Mouse (Mus musculus) ES-CJ7 (cell line): ENCODE measurements at regions not wholly inside any gene's neighbourhood (a gene's known extent, or its start where the extent isn't known, plus 50 kb on each side); places are given as distances from the start of the nearest gene placed in this dataset.
"Not testable (repeated sequence)": the region's sequence is repeated elsewhere in the genome, so short reads cannot be mapped to it uniquely, and the experiment has no call there.

ENCODE experiments used
- DNase-seq: peaks from one replicate; pipeline ENCODE4 v3.0.0; 2011; ENCODE audit warnings: low read depth, low spot score

GRCm38 (mm10) chr17:13432256-13432655 lies 77.9 kb downstream of the Tcp10c start:
- DNase-seq: not testable (repeated sequence)

GRCm38 (mm10) chr17:13434146-13434545 lies 79.8 kb downstream of the Tcp10c start:
- DNase-seq: not testable (repeated sequence)

- not testable (repeated sequence) for DNase-seq
These were observed 84.4 kb downstream of the Tcp10c start for GRCm38 (mm10) chr17:13438790-13439189.

- not testable (repeated sequence) for DNase-seq
These were observed 86.5 kb downstream of the Tcp10c start for GRCm38 (mm10) chr17:13440708-13441530.

- not testable (repeated sequence) for DNase-seq
These were observed 87.9 kb downstream of the Tcp10c start for GRCm38 (mm10) chr17:13442229-13442628.

- DNase-seq: not testable (repeated sequence)
These were observed 102.7 kb downstream of the Tcp10c start for GRCm38 (mm10) chr17:13456869-13457600.

GRCm38 (mm10) chr17:13457942-13458341 lies 103.6 kb downstream of the Tcp10c start:
- not testable (repeated sequence) for DNase-seq

GRCm38 (mm10) chr17:13458814-13459213 lies 104.4 kb downstream of the Tcp10c start:
- DNase-seq: not testable (repeated sequence)

- not testable (repeated sequence) for DNase-seq
These were observed 108.3 kb downstream of the Tcp10c start for GRCm38 (mm10) chr17:13462663-13463062.

- not testable (repeated sequence) for DNase-seq
These were observed 111.5 kb downstream of the Tcp10c start for GRCm38 (mm10) chr17:13465822-13466221.

- not testable (repeated sequence) for DNase-seq
These were observed 115.6 kb downstream of the Tcp10c start for GRCm38 (mm10) chr17:13469867-13470380.

GRCm38 (mm10) chr17:13472460-13473062 lies 118.2 kb downstream of the Tcp10c start:
- peak; percentile 86 for DNase-seq

- DNase-seq: no peak
These were observed 120.1 kb downstream of the Tcp10c start for GRCm38 (mm10) chr17:13474310-13475094.

- DNase-seq: no peak
These were observed 124.6 kb downstream of the Tcp10c start for GRCm38 (mm10) chr17:13478866-13479571.

GRCm38 (mm10) chr17:13479572-13480063 lies 125.2 kb downstream of the Tcp10c start:
- DNase-seq: no peak

- DNase-seq: no peak
These were observed 127.2 kb downstream of the Tcp10c start for GRCm38 (mm10) chr17:13481445-13482085.

- DNase-seq: no peak
These were observed 127.8 kb downstream of the Tcp10c start for GRCm38 (mm10) chr17:13482136-13482535.

GRCm38 (mm10) chr17:13487291-13488215 lies 133.2 kb downstream of the Tcp10c start:
- DNase-seq: no peak
